Mouse (Mus musculus) midbrain, embryonic 16.5 days (tissue): ENCODE data around the gene Sgsm1. TPM values are rescaled to one million over a fixed set of nuclear protein-coding genes. Genes with fewer than 3 reads are reported as not detected.

Experiments used
- ATAC-seq: fragments of 200-750 bp; cut with Nextera tagmentation; 2 replicates; pipeline ENCODE4 v1.8.0; 2017; ENCODE audit warnings: moderate TSS enrichment
- H3K27ac ChIP-seq: fragments of 300-500 bp; sonication (generic); 2 replicates; pipeline ENCODE4 v1.5.1; 2014; ENCODE audit warnings: mild to moderate bottlenecking, low read length, mixed read lengths
- H3K27me3 ChIP-seq: fragments of 300-500 bp; sonication (generic); 2 replicates; pipeline ENCODE4 v1.6.1; 2014; ENCODE audit warnings: low read depth, low read length, mixed read lengths; ENCODE audit not compliant: control insufficient read depth, insufficient read depth
- H3K36me3 ChIP-seq: fragments of 300-500 bp; sonication (generic); 2 replicates; pipeline ENCODE4 v1.6.1; 2014; ENCODE audit warnings: mild to moderate bottlenecking, low read length, moderate library complexity, mixed read lengths; ENCODE audit not compliant: control insufficient read depth, insufficient read depth
- H3K4me1 ChIP-seq: fragments of 300-500 bp; sonication (generic); 2 replicates; pipeline ENCODE4 v1.6.1; 2014; ENCODE audit warnings: mild to moderate bottlenecking, low read length, mixed read lengths; ENCODE audit not compliant: control insufficient read depth, insufficient read depth
- H3K4me2 ChIP-seq: fragments of 300-500 bp; sonication (generic); 2 replicates; pipeline ENCODE4 v1.6.1; 2014; ENCODE audit warnings: mild to moderate bottlenecking, low read length, mixed read lengths
- H3K4me3 ChIP-seq: fragments of 300-500 bp; sonication (generic); 2 replicates; pipeline ENCODE4 v1.5.1; 2014; ENCODE audit warnings: low read depth, mild to moderate bottlenecking, low read length, moderate library complexity, mixed read lengths
- H3K9ac ChIP-seq: fragments of 300-500 bp; sonication (generic); 2 replicates; pipeline ENCODE4 v1.6.1; 2014; ENCODE audit warnings: low read depth, low read length, mixed read lengths
- H3K9me3 ChIP-seq: fragments of 300-500 bp; sonication (generic); replicated peaks from 2 replicates; pipeline ENCODE4 v1.6.1; 2014; ENCODE audit warnings: mild to moderate bottlenecking, low read length, mixed read lengths; ENCODE audit not compliant: control insufficient read depth, poor library complexity, severe bottlenecking
- WGBS: fragments of 180-500 bp; shearing (Covaris S2); extraction: QIAGEN DNeasy Blood & Tissue Kit; methylation state at CpG from one replicate; pipeline ENCODE4 v1.1.7; 2014; 5-methylcytosine and 5-hydroxymethylcytosine counted together
- polyA plus RNA-seq: library from polyadenylated mRNA; unstranded; fragments of >200 nt; fragmentation: Nextera tagmentation; extraction: Ambion mirVana; gene quantifications from 2 replicates; pipeline ENCODE4 v1.2.1, GENCODE M21; 2015

Gene Sgsm1
- polyA plus RNA-seq, 1 experiment from 2014 or later, result 27.5 TPM

DNA sequence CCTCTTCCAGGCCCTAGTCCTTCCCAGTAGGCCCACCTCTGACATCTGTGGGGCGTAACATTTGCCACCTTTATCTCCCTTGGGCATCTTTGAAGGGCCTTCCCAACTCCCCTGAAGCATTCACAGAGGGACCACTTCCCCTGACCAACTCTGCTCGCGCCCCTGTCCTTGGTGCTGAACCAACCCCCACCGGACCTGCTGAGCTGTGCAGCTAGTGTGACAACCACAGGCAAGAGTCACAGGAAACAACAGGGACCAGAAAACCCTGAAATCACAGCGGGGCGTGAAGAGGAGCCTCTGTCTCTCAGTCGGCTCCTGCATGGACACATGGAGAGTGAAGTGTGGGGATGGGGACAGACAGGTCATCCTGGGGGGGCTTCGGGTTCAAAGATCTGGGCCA, 18.4 kb downstream of the Sgsm1 start:
- WGBS, result 17% methylated on average over 8 of the region's 8 CpGs
- H3K4me2 ChIP-seq, result no peak overlapping the region

DNA sequence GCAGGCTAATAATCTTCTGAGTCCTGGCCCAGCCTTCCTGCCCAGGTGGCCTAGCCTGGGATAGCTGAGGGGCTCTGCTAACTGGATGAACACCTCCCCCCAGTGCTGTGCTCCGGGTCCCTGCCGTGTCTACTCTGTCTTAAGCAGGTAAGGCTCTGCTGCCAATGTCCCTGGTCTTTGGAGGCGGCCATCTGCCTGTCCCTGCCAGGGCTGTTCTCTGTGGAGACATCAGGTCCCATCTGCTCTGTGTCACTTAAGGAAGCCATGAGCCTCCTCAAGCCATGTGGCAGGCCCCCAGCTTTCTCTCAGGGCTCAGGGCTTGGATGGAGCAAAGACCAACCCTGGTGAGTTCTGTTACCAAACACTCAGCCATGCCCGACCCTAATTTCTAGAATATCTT, 19.5 kb downstream of the Sgsm1 start:
- Histone ChIP-seq H3K27ac (no peak overlapping the region), H3K4me2 (no peak overlapping the region), H3K9me3 (no peaks in the 10 kb centered on the region), H3K27me3 (peaks cover 12% of the 10 kb centered on the region), H3K4me1 (peaks cover 18% of the 10 kb centered on the region), H3K36me3 (no peaks in the 10 kb centered on the region), H3K4me3 (no peak overlapping the region), H3K9ac (no peak overlapping the region)
- WGBS, result 87% methylated on average over 4 of the region's 4 CpGs
- no peak for ATAC-seq

More for the DNA sequence above, 18.4 kb downstream of the Sgsm1 start:
- 0 out of 2 replicates have a peak overlapping the region, but pooled peaks have one; percentile 20 for H3K9ac ChIP-seq
- H3K36me3 ChIP-seq, result no peaks in the 10 kb centered on the region
- H3K27ac ChIP-seq, result no peak overlapping the region
- no peaks in the 10 kb centered on the region for H3K9me3 ChIP-seq
- H3K27me3 ChIP-seq, result peaks cover 12% of the 10 kb centered on the region
- ATAC-seq, result no peak
- H3K4me3 ChIP-seq, result no peak overlapping the region
- peaks cover 12% of the 10 kb centered on the region; the same call in 1 of the 2 replicates for H3K4me1 ChIP-seq

DNA sequence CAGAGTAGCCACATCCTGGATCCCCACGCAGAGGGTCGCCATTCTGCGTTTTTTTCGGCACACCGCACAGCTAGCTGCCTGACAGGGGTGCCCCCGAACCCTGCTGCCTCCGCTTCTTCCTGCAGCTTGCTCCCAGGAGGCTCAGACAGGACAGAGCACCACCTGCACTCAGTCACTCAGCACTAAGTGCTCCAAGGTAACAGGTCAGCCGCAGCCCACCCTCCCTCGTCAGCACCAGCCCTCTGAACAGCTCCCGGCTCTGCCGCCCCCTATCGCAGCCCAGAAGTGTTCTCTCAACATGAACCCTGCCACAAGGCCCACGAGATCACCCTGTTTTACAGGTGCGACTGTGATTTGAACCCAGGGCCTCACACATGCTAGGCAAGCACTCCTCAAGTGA, 20.4 kb downstream of the Sgsm1 start:
- peaks cover 12% of the 10 kb centered on the region for H3K27me3 ChIP-seq
- no peaks in the 10 kb centered on the region for H3K9me3 ChIP-seq
- peaks cover 4% of the 10 kb centered on the region; the same call in 1 of the 2 replicates for H3K36me3 ChIP-seq
- H3K4me1 ChIP-seq, result peaks cover 14% of the 10 kb centered on the region
- H3K9ac ChIP-seq, result no peak overlapping the region
- no peak overlapping the region for H3K27ac ChIP-seq
- H3K4me3 ChIP-seq, result no peak overlapping the region
- 42% methylated on average over 14 of the region's 14 CpGs for WGBS
- H3K4me2 ChIP-seq, result no peak overlapping the region
- ATAC-seq, result no peak

DNA sequence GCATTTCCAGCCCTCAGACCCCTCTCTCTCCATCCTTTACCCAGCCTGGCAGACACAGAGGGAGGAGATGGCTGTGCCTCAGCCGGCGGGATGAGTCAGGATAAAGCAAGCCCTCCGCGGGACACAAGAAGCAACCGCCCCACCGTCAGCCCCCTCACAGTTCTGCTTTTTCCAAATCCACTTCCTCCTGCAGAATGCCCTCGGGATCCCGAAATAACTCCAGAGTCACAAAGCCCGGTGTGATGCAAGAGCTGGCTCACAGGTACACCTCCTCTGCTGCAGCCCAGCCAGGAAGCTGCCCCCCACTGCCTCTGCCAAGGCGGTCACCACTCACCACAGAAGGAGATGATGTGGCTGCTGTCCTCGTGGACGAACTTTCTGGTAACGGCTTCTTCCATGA, 22.1 kb downstream of the Sgsm1 start:
- H3K36me3 ChIP-seq, result peaks cover 9% of the 10 kb centered on the region; the same call in 1 of the 2 replicates
- H3K4me3 ChIP-seq, result no peak overlapping the region
- no peak overlapping the region for H3K4me2 ChIP-seq
- no peak overlapping the region for H3K9ac ChIP-seq
- H3K4me1 ChIP-seq, result peaks cover 14% of the 10 kb centered on the region
- H3K27me3 ChIP-seq, result peaks cover 12% of the 10 kb centered on the region
- H3K9me3 ChIP-seq, result no peaks in the 10 kb centered on the region
- ATAC-seq, result no peak
- WGBS, result 48% methylated on average over 13 of the region's 13 CpGs
- H3K27ac ChIP-seq, result no peak overlapping the region

DNA sequence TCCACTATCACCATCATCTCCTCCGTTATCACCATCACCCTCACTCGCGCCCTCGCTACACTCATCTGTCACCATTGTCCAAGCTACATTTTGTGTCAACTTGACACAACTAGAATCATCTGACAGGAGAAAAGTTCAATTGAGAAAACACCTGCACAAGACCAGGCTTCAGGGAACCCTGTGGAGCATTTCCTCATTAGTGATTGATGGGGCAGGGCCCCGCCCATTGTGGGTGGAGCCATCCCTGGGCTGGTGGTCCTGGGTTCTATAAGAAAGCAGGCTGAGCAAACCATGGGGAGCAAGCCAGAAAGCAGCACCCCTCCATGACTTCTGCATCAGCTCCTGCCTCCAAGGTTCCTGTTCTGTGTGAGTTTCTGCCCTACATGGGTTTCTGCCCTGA, 22.8 kb downstream of the Sgsm1 start:
- Histone ChIP-seq H3K4me1 (peaks cover 13% of the 10 kb centered on the region), H3K27me3 (peaks cover 12% of the 10 kb centered on the region), H3K36me3 (peaks cover 9% of the 10 kb centered on the region; the same call in 1 of the 2 replicates), H3K27ac (no peak overlapping the region), H3K9ac (no peak overlapping the region), H3K4me2 (no peak overlapping the region), H3K9me3 (no peaks in the 10 kb centered on the region), H3K4me3 (no peak overlapping the region)
- 50% methylated on average over 5 of the region's 5 CpGs for WGBS
- no peak for ATAC-seq

DNA sequence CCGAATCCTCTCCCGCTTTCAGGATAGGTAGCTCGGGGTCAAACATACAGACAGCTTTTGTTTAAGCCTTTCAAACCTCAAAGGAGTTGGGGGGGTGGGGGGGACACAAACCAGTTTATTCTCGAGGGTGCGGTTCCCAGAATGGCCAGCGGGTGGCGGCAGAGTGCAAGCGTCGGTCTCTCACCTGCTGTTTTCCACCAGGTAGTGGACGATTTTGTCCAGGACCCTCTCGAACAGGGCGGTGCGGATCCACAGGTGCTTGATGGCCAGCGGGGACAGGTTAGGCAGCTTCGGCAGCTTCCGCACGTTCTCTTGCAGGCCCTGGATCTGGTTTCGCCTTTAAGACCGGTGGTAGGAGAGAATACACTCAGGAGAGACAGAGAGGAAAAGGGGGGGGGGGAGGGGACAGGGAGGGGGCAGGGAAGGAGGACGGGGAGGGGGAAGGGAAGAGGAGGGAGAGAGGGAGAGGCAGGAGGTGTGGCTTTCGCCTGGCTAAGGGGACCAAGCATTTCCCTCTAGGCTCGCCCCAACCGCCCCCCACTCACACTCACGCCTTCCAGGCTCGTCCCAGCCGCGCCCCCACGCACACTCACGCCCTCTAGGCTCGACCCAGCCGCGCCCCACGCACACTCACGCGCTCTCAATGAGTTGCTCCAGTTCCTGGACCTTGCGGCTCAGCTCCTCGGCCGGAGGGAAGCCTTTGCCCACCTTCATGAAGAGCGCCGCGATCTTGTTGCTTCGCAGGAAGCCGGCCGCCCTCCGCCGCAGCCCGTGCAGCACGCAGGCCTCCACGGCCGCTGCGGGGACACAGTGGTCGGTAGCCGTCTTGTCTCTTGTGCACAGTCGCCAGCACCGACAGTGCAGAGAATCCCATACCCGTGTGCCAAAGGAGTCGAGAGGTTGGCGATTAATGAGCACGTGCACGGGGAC, 23.7 kb downstream of the Sgsm1 start:
- no peak overlapping the region for H3K27ac ChIP-seq
- H3K27me3 ChIP-seq, result peaks cover 12% of the 10 kb centered on the region
- peak overlapping the region; percentile 26 for H3K4me3 ChIP-seq
- peaks cover 12% of the 10 kb centered on the region; the same call in 1 of the 2 replicates for H3K36me3 ChIP-seq
- H3K9ac ChIP-seq, result peak overlapping the region; percentile 59
- peak overlapping the region; percentile 52 for H3K4me2 ChIP-seq
- WGBS, result 5% methylated on average over 46 of the region's 60 CpGs
- ATAC-seq, result peak; percentile 21; the same call in 1 of the 2 replicates
- peaks cover 7% of the 10 kb centered on the region for H3K4me1 ChIP-seq
- no peaks in the 10 kb centered on the region for H3K9me3 ChIP-seq

DNA sequence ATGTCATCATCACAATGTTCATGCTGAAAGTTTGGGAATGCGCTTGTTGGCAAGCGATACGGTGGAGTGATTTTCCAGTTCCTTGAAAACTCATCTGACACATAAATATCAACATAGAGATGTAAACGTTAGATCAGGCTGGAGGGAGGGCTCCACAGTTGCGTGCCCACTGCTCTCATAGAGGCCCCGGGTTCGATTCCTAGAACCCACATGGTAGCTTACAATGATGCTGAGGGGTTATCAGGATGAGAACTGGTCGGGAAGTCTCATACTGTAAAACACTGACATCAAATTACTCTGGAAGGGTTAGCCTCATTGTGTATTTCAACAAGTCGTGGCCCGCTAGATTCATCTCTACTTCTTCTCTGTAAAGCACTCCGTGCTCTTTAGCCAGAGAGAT, 24.5 kb downstream of the Sgsm1 start:
- Histone ChIP-seq H3K4me3 (no peak overlapping the region), H3K4me1 (peaks cover 7% of the 10 kb centered on the region), H3K4me2 (no peak overlapping the region), H3K9ac (no peak overlapping the region), H3K36me3 (peaks cover 12% of the 10 kb centered on the region; the same call in 1 of the 2 replicates), H3K27me3 (peaks cover 12% of the 10 kb centered on the region), H3K27ac (no peak overlapping the region), H3K9me3 (no peaks in the 10 kb centered on the region)
- WGBS, result 77% methylated on average over 11 of the region's 11 CpGs
- ATAC-seq, result no peak

DNA sequence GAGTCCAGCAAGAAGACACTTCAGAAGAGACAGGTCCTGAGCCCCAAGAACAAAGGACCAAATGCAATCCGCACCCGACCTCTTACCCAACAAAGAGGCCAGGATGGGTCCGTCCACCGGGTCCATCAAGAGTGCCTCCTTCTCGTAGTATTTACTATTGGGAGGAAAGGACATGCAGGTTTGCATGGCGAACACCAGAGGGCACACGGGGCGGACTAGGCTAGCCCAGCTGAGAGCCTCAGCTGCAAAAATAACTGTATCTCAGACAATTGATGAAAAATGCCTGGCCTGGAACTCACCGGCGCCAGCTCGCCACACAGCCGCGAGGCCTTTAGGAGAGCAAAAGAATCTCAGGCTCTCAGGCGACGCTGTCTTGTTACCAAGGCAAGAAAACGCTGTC, 25.0 kb downstream of the Sgsm1 start:
- Histone ChIP-seq H3K9ac (no peak overlapping the region), H3K27ac (no peak overlapping the region), H3K4me2 (no peak overlapping the region), H3K36me3 (peaks cover 12% of the 10 kb centered on the region; the same call in 1 of the 2 replicates), H3K4me3 (no peak overlapping the region), H3K9me3 (no peaks in the 10 kb centered on the region), H3K4me1 (peaks cover 10% of the 10 kb centered on the region), H3K27me3 (peaks cover 12% of the 10 kb centered on the region)
- no peak for ATAC-seq
- 63% methylated on average over 16 of the region's 16 CpGs for WGBS

DNA sequence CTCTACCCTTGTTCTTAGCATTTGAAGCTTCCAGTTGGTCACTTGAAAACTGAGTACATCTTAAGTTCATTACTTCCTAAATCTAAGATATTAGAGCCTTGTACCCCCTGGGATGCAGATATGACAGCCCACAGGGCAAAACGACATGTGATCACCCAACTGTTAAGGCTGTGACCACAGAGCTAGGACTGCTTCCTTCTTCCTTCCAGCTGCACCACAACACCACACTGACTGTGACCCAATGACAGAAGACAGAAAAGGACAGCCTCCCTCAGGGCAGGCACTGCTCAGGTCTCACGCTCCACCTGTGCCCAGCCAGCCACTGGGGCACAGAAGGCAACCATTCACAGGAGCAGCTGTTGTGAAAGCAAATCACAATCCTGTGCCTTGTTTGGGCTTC, 26.9 kb downstream of the Sgsm1 start:
- ATAC-seq, result no peak
- Histone ChIP-seq H3K9ac (no peak overlapping the region), H3K4me2 (no peak overlapping the region)

More for the DNA sequence above, 26.9 kb downstream of the Sgsm1 start:
- Histone ChIP-seq H3K4me3 (no peak overlapping the region), H3K36me3 (peaks cover 12% of the 10 kb centered on the region; the same call in 1 of the 2 replicates), H3K9me3 (no peaks in the 10 kb centered on the region), H3K27ac (no peak overlapping the region), H3K27me3 (peaks cover 12% of the 10 kb centered on the region), H3K4me1 (peaks cover 10% of the 10 kb centered on the region)
- WGBS, result 74% methylated on average over 2 of the region's 2 CpGs
